Mouse (Mus musculus) hindbrain, embryonic 12.5 days (tissue): ENCODE data around the gene Clpsl2. TPM values are rescaled to one million over a fixed set of nuclear protein-coding genes. Genes with fewer than 3 reads are reported as not detected.

Experiments
- ATAC-seq: fragments of 200-750 bp; cut with Nextera tagmentation; 2 replicates; pipeline ENCODE4 v1.8.0; 2017; ENCODE audit warnings: moderate TSS enrichment; ENCODE audit not compliant: low FRiP score
- H3K27ac ChIP-seq: fragments of 300-500 bp; sonication (generic); 2 replicates; pipeline ENCODE4 v1.5.1; 2016; ENCODE audit warnings: mild to moderate bottlenecking
- H3K27me3 ChIP-seq: fragments of 300-500 bp; sonication (generic); 2 replicates; pipeline ENCODE4 v1.6.1; 2016; ENCODE audit warnings: mild to moderate bottlenecking
- H3K36me3 ChIP-seq: fragments of 300-500 bp; sonication (generic); 2 replicates; pipeline ENCODE4 v1.6.1; 2016; ENCODE audit warnings: mild to moderate bottlenecking
- H3K4me1 ChIP-seq: fragments of 300-500 bp; sonication (generic); 2 replicates; pipeline ENCODE4 v1.6.1; 2016
- H3K4me2 ChIP-seq: fragments of 300-500 bp; sonication (generic); replicated peaks from 2 replicates; pipeline ENCODE4 v1.6.1; 2016; ENCODE audit warnings: mild to moderate bottlenecking
- H3K4me3 ChIP-seq: fragments of 300-500 bp; sonication (generic); 2 replicates; pipeline ENCODE4 v1.5.1; 2016; ENCODE audit warnings: mild to moderate bottlenecking
- H3K9ac ChIP-seq: fragments of 300-500 bp; sonication (generic); 2 replicates; pipeline ENCODE4 v1.6.1; 2016; ENCODE audit warnings: mild to moderate bottlenecking, moderate library complexity
- H3K9me3 ChIP-seq: fragments of 300-500 bp; sonication (generic); replicated peaks from 2 replicates; pipeline ENCODE4 v1.6.1; 2016; ENCODE audit warnings: mild to moderate bottlenecking
- WGBS: fragments of 180-500 bp; shearing (Covaris S2); methylation state at CpG from one replicate; pipeline ENCODE4 v1.1.7; 2016; 5-methylcytosine and 5-hydroxymethylcytosine counted together
- polyA plus RNA-seq: library from polyadenylated mRNA; unstranded; fragments of >200 nt; fragmentation: Nextera tagmentation; extraction: Ambion mirVana; gene quantifications from 2 replicates; pipeline ENCODE4 v1.2.1, GENCODE M21; 2016

Clpsl2 gene
- polyA plus RNA-seq = not detected in 2 replicates

GRCm38 (mm10) chr17:28549111-28549510 is at the start of gene Clpsl2:
Clpsl2 (plus strand) TSS chr17:28549411.
- H3K9ac ChIP-seq = no peak within 1 kb of the TSS
- no peak within 1 kb of the TSS for H3K27ac ChIP-seq
- no peak within 1 kb of the TSS for H3K4me3 ChIP-seq
- ATAC-seq = no peak
- WGBS = 76% methylated on average over 14 of the region's 14 CpGs
- H3K27me3 ChIP-seq = no peaks in the 10 kb centered on the region
- no peak within 1 kb of the TSS for H3K4me2 ChIP-seq
- peaks cover 9% of the 10 kb centered on the region; the same call in 1 of the 2 replicates for H3K4me1 ChIP-seq
- no peaks in the 10 kb centered on the region for H3K36me3 ChIP-seq
- no peaks in the 10 kb centered on the region for H3K9me3 ChIP-seq

GRCm38 (mm10) chr17:28500465-28500864 is 48.7 kb upstream of the Clpsl2 start:
- no peaks in the 10 kb centered on the region for H3K27me3 ChIP-seq
- no peak for ATAC-seq
- H3K4me2 ChIP-seq = no peak overlapping the region
- WGBS = 86% methylated on average over 3 of the region's 3 CpGs
- H3K9ac ChIP-seq = no peak overlapping the region
- no peak overlapping the region for H3K4me3 ChIP-seq
- H3K36me3 ChIP-seq = no peaks in the 10 kb centered on the region
- no peaks in the 10 kb centered on the region for H3K4me1 ChIP-seq
- no peaks in the 10 kb centered on the region for H3K9me3 ChIP-seq
- H3K27ac ChIP-seq = no peak overlapping the region

- no peak for ATAC-seq
- 69% methylated on average over 7 of the region's 7 CpGs for WGBS
- Histone ChIP-seq H3K9ac (no peak overlapping the region), H3K4me3 (no peak overlapping the region), H3K4me2 (no peak overlapping the region), H3K9me3 (no peaks in the 10 kb centered on the region), H3K36me3 (no peaks in the 10 kb centered on the region), H3K4me1 (0 out of 2 replicates have a peak, but pooled peaks cover under 1% of the 10 kb centered on the region), H3K27ac (no peak overlapping the region), H3K27me3 (no peaks in the 10 kb centered on the region)
These were observed 46.9 kb upstream of the Clpsl2 start for GRCm38 (mm10) chr17:28502196-28502821.

GRCm38 (mm10) chr17:28504182-28504581 is 45.0 kb upstream of the Clpsl2 start:
- Histone ChIP-seq H3K27ac (no peak overlapping the region), H3K9ac (no peak overlapping the region), H3K27me3 (no peaks in the 10 kb centered on the region), H3K36me3 (no peaks in the 10 kb centered on the region), H3K4me1 (peaks cover 4% of the 10 kb centered on the region; the same call in 1 of the 2 replicates), H3K4me3 (no peak overlapping the region), H3K9me3 (no peaks in the 10 kb centered on the region), H3K4me2 (no peak overlapping the region)
- no peak for ATAC-seq
- 74% methylated on average over 6 of the region's 6 CpGs for WGBS

- Histone ChIP-seq H3K4me3 (no peak overlapping the region), H3K36me3 (no peaks in the 10 kb centered on the region), H3K4me2 (no peak overlapping the region), H3K9me3 (no peaks in the 10 kb centered on the region), H3K4me1 (peaks cover 7% of the 10 kb centered on the region), H3K9ac (no peak overlapping the region), H3K27ac (no peak overlapping the region), H3K27me3 (0 out of 2 replicates have a peak, but pooled peaks cover 5% of the 10 kb centered on the region)
- no peak for ATAC-seq
- WGBS = 96% methylated on average over 4 of the region's 4 CpGs
These were observed 43.6 kb upstream of the Clpsl2 start for GRCm38 (mm10) chr17:28505591-28505990.

- Histone ChIP-seq H3K27ac (no peak overlapping the region), H3K36me3 (no peaks in the 10 kb centered on the region), H3K4me3 (no peak overlapping the region), H3K4me2 (no peak overlapping the region), H3K9ac (no peak overlapping the region), H3K4me1 (peaks cover 19% of the 10 kb centered on the region), H3K9me3 (no peaks in the 10 kb centered on the region), H3K27me3 (peaks cover 10% of the 10 kb centered on the region; the same call in 1 of the 2 replicates)
- ATAC-seq = no peak
- WGBS = 22% methylated on average over 5 of the region's 5 CpGs
These were observed 42.3 kb upstream of the Clpsl2 start for GRCm38 (mm10) chr17:28506895-28507294.

- Histone ChIP-seq H3K27me3 (peaks cover 10% of the 10 kb centered on the region; the same call in 1 of the 2 replicates), H3K27ac (no peak overlapping the region), H3K9ac (no peak overlapping the region), H3K36me3 (no peaks in the 10 kb centered on the region), H3K4me3 (no peak overlapping the region), H3K4me1 (peaks cover 19% of the 10 kb centered on the region), H3K4me2 (no peak overlapping the region), H3K9me3 (no peaks in the 10 kb centered on the region)
- ATAC-seq = no peak
- WGBS = 24% methylated on average over 5 of the region's 5 CpGs
These were observed 41.7 kb upstream of the Clpsl2 start for GRCm38 (mm10) chr17:28507496-28507895.

- Histone ChIP-seq H3K9me3 (no peaks in the 10 kb centered on the region), H3K9ac (peak overlapping the region; percentile 49; the same call in 1 of the 2 replicates), H3K4me3 (no peak overlapping the region), H3K36me3 (no peaks in the 10 kb centered on the region), H3K27ac (no peak overlapping the region), H3K4me2 (peak overlapping the region; percentile 44), H3K4me1 (peaks cover 29% of the 10 kb centered on the region), H3K27me3 (peaks cover 15% of the 10 kb centered on the region)
- WGBS = 6% methylated on average over 27 of the region's 28 CpGs
- ATAC-seq = no peak
These were observed 38.5 kb upstream of the Clpsl2 start for GRCm38 (mm10) chr17:28510445-28511342.

- no peak overlapping the region for H3K4me3 ChIP-seq
- no peak overlapping the region for H3K9ac ChIP-seq
- 29% methylated on average over 9 of the region's 9 CpGs for WGBS
- peaks cover 31% of the 10 kb centered on the region for H3K4me1 ChIP-seq
- no peaks in the 10 kb centered on the region for H3K9me3 ChIP-seq
- H3K36me3 ChIP-seq = no peaks in the 10 kb centered on the region
- ATAC-seq = no peak
- H3K4me2 ChIP-seq = peak overlapping the region; percentile 44; the same call in 1 of the 2 replicates
- peaks cover 22% of the 10 kb centered on the region for H3K27me3 ChIP-seq
- no peak overlapping the region for H3K27ac ChIP-seq
These were observed 37.3 kb upstream of the Clpsl2 start for GRCm38 (mm10) chr17:28511616-28512541.

GRCm38 (mm10) chr17:28512696-28513095 is 36.5 kb upstream of the Clpsl2 start:
- H3K4me2 ChIP-seq = no peak overlapping the region
- 39% methylated on average over 6 of the region's 6 CpGs for WGBS
- H3K4me1 ChIP-seq = peaks cover 35% of the 10 kb centered on the region
- H3K9ac ChIP-seq = no peak overlapping the region
- H3K27ac ChIP-seq = no peak overlapping the region
- H3K9me3 ChIP-seq = no peaks in the 10 kb centered on the region
- no peak overlapping the region for H3K4me3 ChIP-seq
- ATAC-seq = no peak
- peaks cover 25% of the 10 kb centered on the region for H3K27me3 ChIP-seq
- no peaks in the 10 kb centered on the region for H3K36me3 ChIP-seq

- H3K4me3 ChIP-seq = no peak overlapping the region
- no peak overlapping the region for H3K4me2 ChIP-seq
- H3K27me3 ChIP-seq = peaks cover 29% of the 10 kb centered on the region
- peaks cover 42% of the 10 kb centered on the region for H3K4me1 ChIP-seq
- no peak overlapping the region for H3K27ac ChIP-seq
- no peaks in the 10 kb centered on the region for H3K9me3 ChIP-seq
- no peak overlapping the region for H3K9ac ChIP-seq
- no peaks in the 10 kb centered on the region for H3K36me3 ChIP-seq
- WGBS = 79% methylated on average over 1 of the region's 1 CpGs
- ATAC-seq = no peak
These were observed 35.9 kb upstream of the Clpsl2 start for GRCm38 (mm10) chr17:28513337-28513736.

GRCm38 (mm10) chr17:28513844-28514243 is 35.4 kb upstream of the Clpsl2 start:
- H3K4me3 ChIP-seq = no peak overlapping the region
- H3K27me3 ChIP-seq = peaks cover 34% of the 10 kb centered on the region
- no peak overlapping the region for H3K27ac ChIP-seq
- H3K36me3 ChIP-seq = no peaks in the 10 kb centered on the region
- peaks cover 47% of the 10 kb centered on the region for H3K4me1 ChIP-seq
- H3K9me3 ChIP-seq = no peaks in the 10 kb centered on the region
- H3K9ac ChIP-seq = no peak overlapping the region
- no peak overlapping the region for H3K4me2 ChIP-seq
- 66% methylated on average over 7 of the region's 7 CpGs for WGBS
- ATAC-seq = no peak
